Mouse (Mus musculus) ES-CJ7 (cell line): ENCODE measurements around the gene Timp1.

Experiments used
- DNase-seq: peaks from one replicate; pipeline ENCODE4 v3.0.0; 2011; ENCODE audit warnings: low read depth, low spot score

The Timp1 gene

DNA sequence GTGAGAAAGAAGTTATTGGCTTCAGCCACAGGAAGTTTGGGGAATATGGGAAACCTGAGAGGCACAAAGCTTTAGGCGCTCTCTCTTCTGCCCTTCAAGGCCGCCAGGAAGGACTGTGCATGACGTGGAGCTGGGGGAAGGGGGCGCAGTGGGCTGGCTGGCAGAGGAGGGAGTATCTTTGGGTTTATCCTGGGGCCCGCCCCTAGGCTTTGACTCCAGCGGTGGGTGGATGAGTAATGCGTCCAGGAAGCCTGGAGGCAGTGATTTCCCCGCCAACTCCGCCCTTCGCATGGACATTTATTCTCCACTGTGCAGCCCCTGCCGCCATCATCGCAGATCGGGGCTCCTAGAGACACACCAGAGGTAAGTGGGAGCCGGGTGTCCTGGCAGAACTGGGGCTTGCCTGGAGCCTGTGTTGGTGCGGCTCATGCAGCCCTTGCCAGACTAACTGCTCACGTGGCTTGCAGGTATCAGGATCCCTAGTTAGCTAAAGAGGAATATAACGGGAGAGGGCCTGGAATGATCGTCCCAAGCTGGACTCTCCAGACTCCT lies at the start of gene Timp1:
Gene Timp1, plus strand, starts transcription at position 205 of the 552 bp plus-strand sequence.
- DNase-seq, result peak; percentile 76

GRCm38 (mm10) chrX:20828934-20829333 lies 41.0 kb upstream of the Timp1 start:
- peak; percentile 59 for DNase-seq

DNA sequence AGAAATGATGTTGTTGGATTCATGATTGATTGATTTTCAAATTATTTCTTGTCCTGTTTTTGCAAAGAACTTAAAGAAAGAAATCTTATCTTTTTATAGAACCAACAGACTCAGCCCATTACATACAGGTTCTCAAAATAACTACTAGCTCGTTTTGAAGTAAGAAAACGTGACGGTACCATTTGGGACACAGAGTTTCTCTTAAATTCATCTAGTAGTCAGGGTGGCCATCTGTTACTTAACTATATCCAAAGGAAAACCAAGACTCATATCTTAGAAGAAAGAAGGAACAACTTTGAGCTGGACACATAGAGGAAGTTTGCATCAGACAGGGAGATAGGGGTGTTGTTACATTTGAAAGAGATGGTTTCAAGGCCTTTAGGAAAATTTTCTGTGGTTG lies 22.7 kb upstream of the Timp1 start:
- no peak for DNase-seq

- DNase-seq, result no peak
These were observed 22.1 kb upstream of the Timp1 start for GRCm38 (mm10) chrX:20847816-20848215.

DNA sequence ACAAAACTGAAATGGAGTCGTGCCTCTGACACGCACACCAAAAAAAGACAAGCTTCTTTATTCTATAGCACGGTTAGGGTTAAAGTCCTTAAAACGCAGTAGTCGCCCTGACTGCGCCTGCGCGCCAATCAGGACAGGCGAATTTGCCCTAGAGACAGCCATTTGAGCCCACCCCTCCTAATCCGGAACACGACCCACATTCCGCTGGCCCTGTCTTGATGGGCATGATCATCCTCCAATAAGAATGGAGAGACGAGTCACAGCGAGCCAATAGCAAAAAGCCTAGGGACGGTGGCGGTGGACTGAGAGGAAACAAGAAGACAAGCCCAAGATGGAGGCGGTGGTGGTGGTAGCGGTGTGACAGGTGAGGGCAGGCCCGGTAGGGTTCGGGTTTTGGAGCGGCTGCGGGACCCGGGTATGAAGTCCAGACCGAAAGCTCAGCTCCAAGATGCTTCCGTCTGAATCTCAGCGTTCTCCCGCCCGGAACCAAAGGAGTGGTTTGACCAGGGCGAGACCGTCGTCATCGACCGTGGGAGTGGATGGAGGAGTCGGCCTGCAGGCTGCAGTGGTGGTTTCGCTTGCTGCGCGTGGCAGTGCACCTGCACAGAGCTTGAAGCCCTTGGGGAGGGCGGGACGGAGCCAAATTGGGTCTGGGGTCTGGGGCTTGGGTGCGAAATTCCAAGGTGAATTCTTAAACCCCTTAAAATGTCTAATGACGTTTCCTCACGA lies 21.5 kb upstream of the Timp1 start:
- DNase-seq, result peak; percentile 97

- no peak for DNase-seq
These were observed 16.2 kb upstream of the Timp1 start for GRCm38 (mm10) chrX:20853794-20854193.

GRCm38 (mm10) chrX:20861453-20862104 lies 8.4 kb upstream of the Timp1 start:
- peak; percentile 8 for DNase-seq

DNA sequence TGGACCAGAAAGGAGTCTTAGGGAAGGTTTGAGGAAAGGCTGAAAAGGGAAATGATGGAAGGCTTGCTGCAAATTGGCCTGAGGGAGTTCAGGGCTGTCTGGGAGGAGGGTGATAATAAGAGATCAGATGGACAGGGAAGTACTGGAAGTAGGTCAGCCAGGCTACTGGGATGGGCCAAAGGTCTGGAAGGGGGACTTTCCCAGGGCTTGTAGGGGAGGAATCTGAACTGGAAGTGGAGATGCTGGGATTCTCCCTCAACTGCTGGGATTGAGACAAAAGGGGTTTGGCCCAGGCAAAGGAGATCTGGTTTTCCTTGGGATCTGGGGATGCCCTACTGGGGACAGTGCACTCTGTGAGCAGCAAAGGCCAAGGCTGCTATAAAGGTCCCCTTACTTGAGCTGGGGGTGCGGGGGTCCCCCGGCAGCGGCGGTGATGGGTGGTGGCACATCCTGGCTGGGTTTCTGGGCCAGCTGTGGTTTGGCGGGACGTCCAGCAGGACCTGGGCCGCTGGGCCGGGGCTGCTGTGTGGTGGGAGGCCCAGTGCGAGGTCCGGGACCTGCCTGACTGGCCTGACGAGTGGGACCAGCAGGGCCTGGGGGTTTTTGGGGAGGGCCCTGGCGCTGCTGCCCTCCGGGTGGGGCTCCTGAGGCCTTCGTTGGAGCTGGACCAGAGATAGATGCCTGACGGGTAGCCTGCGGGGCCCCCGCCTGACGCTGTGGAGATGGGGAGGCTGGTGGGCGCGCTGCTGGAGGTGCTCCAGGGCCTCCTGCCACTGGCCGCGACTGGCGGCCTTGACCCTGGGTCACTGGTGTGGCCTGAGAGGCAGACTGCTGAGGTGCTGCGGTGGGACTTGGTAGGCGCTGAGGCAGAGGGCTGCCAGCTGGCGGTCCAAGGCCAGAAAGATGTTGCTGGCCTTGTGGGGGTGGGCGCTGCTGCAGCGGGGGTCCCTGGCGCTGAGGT lies 7.6 kb upstream of the Timp1 start:
- DNase-seq, result no peak

DNA sequence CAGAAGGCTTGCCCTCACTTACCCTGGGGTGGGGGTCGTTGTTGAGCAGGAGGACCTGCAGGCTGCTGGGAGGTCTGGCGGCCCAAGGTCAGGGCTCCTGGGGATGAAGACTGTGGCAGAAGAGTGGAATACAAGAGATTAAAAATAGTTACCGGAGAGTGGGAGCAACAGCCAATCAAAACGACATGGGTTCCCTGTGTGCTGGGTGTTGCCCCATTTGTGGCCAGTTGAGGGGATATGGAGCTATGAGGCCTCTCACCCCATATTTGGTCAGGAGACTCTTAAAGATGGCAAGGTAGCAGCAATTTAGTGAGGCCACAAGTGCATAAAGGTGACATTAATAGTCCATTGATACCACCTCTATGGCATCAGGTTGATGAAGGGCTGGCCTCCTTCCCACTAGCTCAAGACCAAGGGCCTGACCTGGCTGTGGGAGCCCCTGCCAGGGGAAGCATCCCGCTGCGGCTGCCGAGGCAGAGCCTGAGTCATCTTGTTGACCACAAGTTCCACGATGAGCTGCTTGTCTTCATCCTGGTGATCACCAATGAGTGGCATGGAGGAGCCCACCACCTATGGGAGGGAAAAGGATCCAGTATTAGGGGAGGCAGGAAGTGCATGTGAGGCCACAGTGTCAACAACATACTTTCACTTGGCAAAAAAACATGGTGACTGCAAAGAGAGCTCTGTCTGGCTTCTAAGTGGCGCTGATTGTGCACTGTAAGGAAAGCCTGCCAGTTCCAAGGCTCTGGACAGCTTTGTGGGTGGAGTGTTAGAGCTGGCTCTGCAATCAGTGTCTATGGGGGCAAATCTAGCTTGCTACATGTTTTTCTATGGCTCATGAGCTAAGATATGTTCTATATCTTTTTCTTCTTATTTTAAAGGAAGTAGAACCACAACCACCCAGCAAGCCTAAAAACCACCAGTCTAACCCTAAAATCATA lies 6.5 kb upstream of the Timp1 start:
- DNase-seq, result no peak

GRCm38 (mm10) chrX:20868091-20868490 lies 1.9 kb upstream of the Timp1 start:
- no peak for DNase-seq

GRCm38 (mm10) chrX:20869203-20869602 lies 763 bp upstream of the Timp1 start:
- DNase-seq, result no peak

GRCm38 (mm10) chrX:20872928-20873500 lies 3.0 kb downstream of the Timp1 start:
- peak; percentile 92 for DNase-seq

GRCm38 (mm10) chrX:20875241-20875640 lies 5.3 kb downstream of the Timp1 start:
- peak; percentile 75 for DNase-seq

- peak; percentile 86 for DNase-seq
These were observed 40.1 kb downstream of the Timp1 start for GRCm38 (mm10) chrX:20910074-20910473.

GRCm38 (mm10) chrX:20913726-20914125 lies 43.8 kb downstream of the Timp1 start:
- no peak for DNase-seq

DNA sequence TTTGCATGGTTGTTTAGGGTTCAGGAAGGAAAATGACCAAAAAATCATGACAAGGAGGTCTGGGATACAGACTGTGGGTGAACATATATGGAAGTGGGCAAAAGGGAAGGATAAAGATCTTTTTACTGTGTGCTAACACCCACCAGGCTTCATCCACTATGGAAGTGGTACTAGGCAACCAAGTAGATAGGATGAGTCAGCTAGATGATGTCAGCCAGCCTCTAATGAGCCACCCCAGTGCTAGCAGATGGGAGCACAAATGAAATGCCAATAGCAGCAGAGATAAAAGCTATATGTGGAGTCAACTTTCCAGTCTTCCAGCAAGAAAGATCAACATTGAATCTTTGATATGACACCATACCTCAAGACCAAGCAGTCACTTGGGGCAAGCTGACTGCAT lies 45.1 kb downstream of the Timp1 start:
- no peak for DNase-seq

GRCm38 (mm10) chrX:20920249-20920843 lies 50.4 kb downstream of the Timp1 start:
- DNase-seq, result no peak

- peak; percentile 95 for DNase-seq
These were observed 50.9 kb downstream of the Timp1 start, which contains the start of gene Syn1 for GRCm38 (mm10) chrX:20920844-20921364. Syn1 (minus strand) TSS chrX:20921004.

DNA sequence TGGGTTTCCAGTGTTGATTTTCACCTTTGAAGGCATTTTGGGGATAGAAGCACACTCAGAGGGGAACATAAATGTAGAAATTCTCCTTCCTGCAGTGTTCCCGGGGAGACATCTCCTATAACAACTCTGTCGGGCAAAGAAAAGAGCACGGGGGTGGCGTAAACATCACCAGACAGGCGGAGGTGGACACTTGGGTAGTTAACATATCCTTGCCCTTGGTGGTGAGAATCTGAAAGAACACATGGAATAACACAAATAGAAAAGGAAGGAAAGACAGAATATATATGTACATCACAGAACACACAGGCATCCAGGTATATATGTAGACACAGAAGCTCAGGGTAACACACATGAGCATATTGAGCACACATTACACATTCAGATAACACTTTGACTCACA lies 51.4 kb downstream of the Timp1 start:
- no peak for DNase-seq

- no peak for DNase-seq
These were observed 53.5 kb downstream of the Timp1 start for GRCm38 (mm10) chrX:20923506-20923905.
